Mouse (Mus musculus) liver, embryonic 16.5 days (tissue): ENCODE data around the gene Il17f. TPM values are rescaled to one million over a fixed set of nuclear protein-coding genes. Genes with fewer than 3 reads are reported as not detected.
"Not testable (repeated sequence)": the region's sequence is repeated elsewhere in the genome, so short reads cannot be mapped to it uniquely, and the experiment has no call there.

Source experiments
- ATAC-seq: fragments of 200-750 bp; cut with Nextera tagmentation; 2 replicates; pipeline ENCODE4 v1.8.0; 2017; ENCODE audit warnings: low read depth, mild to moderate bottlenecking, moderate number of reproducible peaks, moderate library complexity
- H3K27ac ChIP-seq: fragments of 300-500 bp; sonication (generic); 2 replicates; pipeline ENCODE4 v1.5.1; 2014; ENCODE audit warnings: mild to moderate bottlenecking, low read length
- H3K27me3 ChIP-seq: fragments of 300-500 bp; sonication (generic); 2 replicates; pipeline ENCODE4 v1.6.1; 2014; ENCODE audit warnings: low read depth, low read length, mixed read lengths; ENCODE audit not compliant: control insufficient read depth, insufficient read depth
- H3K36me3 ChIP-seq: fragments of 300-500 bp; sonication (generic); 2 replicates; pipeline ENCODE4 v1.6.1; 2014; ENCODE audit warnings: mild to moderate bottlenecking; ENCODE audit not compliant: control insufficient read depth, insufficient read depth
- H3K4me1 ChIP-seq: fragments of 300-500 bp; sonication (generic); 2 replicates; pipeline ENCODE4 v1.6.1; 2014; ENCODE audit warnings: low read depth, low read length, mixed read lengths; ENCODE audit not compliant: control insufficient read depth
- H3K4me2 ChIP-seq: fragments of 300-500 bp; sonication (generic); 2 replicates; pipeline ENCODE4 v1.6.1; 2014; ENCODE audit warnings: low read depth, low read length, mixed read lengths
- H3K4me3 ChIP-seq: fragments of 300-500 bp; sonication (generic); 2 replicates; pipeline ENCODE4 v1.5.1; 2014; ENCODE audit warnings: low read depth, mild to moderate bottlenecking, low read length
- H3K9ac ChIP-seq: fragments of 300-500 bp; sonication (generic); 2 replicates; pipeline ENCODE4 v1.6.1; 2014; ENCODE audit warnings: low read depth, low read length
- H3K9me3 ChIP-seq: fragments of 300-500 bp; sonication (generic); replicated peaks from 2 replicates; pipeline ENCODE4 v1.6.1; 2016; ENCODE audit warnings: low read length; ENCODE audit not compliant: control insufficient read depth
- WGBS: fragments of 180-500 bp; shearing (Covaris S2); extraction: QIAGEN DNeasy Blood & Tissue Kit; methylation state at CpG from one replicate; pipeline ENCODE4 v1.1.7; 2014; ENCODE audit not compliant: insufficient replicate concordance; 5-methylcytosine and 5-hydroxymethylcytosine counted together
- polyA plus RNA-seq: library from polyadenylated mRNA; unstranded; fragments of >200 nt; fragmentation: Nextera tagmentation; extraction: Ambion mirVana; gene quantifications from 2 replicates; pipeline ENCODE4 v1.2.1, GENCODE M21; 2015

Gene Il17f
- not detected in 2 replicates for polyA plus RNA-seq

DNA sequence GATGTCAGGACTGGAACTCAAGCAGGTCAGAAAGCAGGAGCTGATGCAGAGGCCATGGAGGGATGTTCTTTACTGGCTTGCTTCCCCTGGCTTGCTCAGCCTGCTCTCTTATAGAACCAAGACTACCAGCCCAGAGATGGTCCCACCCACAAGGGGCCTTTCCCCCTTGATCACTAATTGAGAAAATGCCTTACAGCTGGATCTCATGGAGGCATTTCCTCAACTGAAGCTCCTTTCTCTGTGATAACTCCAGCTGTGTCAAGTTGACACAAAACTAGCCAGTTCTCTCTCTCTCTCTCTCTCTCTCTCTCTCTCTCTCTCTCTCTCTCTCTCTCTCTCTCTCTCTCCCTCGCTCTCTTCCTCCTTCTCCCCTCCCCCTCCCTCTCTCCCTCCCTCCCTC is at the start of gene Il17f:
TSS of gene Il17f (minus strand) at position 101 of the 400 bp plus-strand sequence.
- H3K9me3 ChIP-seq, H3K4me2 ChIP-seq, H3K4me3 ChIP-seq, ATAC-seq, H3K9ac ChIP-seq, H3K36me3 ChIP-seq, H3K27me3 ChIP-seq, H3K27ac ChIP-seq, H3K4me1 ChIP-seq: not testable (repeated sequence)
- 33% methylated on average over 1 of the region's 1 CpGs for WGBS

DNA sequence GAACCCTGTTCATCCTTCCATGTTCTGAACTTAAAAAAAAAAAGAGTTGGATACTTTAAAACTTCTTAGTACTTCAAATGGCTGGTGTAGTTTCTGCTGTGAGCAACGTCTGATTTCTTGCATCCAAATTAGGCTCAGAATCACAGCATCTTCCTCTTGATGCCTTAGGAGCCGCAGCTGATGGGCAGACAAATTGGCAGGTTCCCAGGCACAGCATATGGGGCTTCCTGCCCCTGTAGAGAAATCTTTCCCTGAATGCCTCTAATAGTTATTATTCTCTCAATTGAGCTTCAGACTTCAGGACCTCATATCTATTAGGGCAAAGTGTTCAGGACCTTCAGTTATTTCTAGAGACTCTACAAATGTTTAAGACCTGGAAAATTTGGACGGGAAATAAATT is 49.5 kb upstream of the Il17f start:
- no peaks in the 10 kb centered on the region for H3K4me1 ChIP-seq

DNA sequence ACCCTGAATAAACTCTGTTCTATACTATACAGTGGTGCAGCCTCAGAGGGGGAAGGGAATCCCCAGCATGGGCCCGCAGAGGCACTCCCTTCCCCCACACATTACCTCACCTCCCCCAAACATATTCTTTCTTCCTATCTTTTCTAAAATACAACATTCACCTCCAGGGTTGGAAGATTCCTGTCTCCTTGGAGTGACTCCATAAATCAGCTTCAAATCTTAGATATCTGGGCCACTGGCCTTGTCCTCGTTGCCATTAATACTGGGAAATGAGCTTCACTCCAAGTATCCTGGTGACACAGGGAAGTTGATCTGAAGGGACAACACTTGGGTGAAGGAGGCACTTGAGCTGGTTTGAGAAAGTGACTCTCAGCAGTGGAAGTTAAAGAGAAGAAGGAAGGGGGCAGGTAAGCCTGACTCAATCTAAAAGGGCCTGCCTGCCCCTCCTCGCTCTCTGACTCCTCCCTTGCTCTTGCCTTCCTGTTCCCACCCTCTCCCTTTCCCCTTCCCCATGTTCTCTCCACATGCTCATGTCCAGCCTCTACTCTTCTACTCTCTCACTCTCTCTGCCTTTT is 46.2 kb upstream of the Il17f start:
- Histone ChIP-seq H3K4me2 (no peak overlapping the region), H3K36me3 (no peaks in the 10 kb centered on the region), H3K9me3 (no peaks in the 10 kb centered on the region), H3K4me1 (no peaks in the 10 kb centered on the region), H3K27me3 (no peaks in the 10 kb centered on the region), H3K9ac (no peak overlapping the region), H3K4me3 (no peak overlapping the region), H3K27ac (no peak overlapping the region)
- ATAC-seq, result no peak
- WGBS, result 55% methylated on average over 3 of the region's 3 CpGs

More for the DNA sequence above, 49.5 kb upstream of the Il17f start:
- H3K27me3 ChIP-seq, result no peaks in the 10 kb centered on the region
- H3K9ac ChIP-seq, result no peak overlapping the region
- no peak for ATAC-seq
- no peaks in the 10 kb centered on the region for H3K9me3 ChIP-seq
- H3K36me3 ChIP-seq, result no peaks in the 10 kb centered on the region
- no peak overlapping the region for H3K4me2 ChIP-seq
- no peak overlapping the region for H3K27ac ChIP-seq
- 53% methylated on average over 3 of the region's 3 CpGs for WGBS
- no peak overlapping the region for H3K4me3 ChIP-seq

DNA sequence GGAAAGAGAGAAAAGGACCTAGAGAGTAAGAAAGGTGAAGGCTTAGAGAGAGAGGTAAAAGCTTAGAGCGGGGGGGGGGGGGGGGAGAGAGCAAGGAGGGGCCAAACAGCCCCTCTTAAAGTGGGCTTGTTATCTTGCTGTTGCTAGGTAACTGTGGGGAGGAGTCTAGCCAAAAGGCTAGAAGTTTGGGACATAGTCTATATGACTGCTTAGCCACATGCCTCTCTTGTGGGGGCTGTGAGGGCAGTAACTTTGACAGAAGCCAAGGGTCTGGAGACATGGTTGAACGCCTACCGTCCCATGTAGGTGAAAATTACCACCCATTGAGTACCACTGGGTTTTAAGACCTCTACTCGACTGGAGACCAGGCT is 42.7 kb upstream of the Il17f start:
- ATAC-seq, result no peak
- Histone ChIP-seq H3K4me2 (no peak overlapping the region), H3K9me3 (no peaks in the 10 kb centered on the region), H3K4me1 (no peaks in the 10 kb centered on the region), H3K27ac (no peak overlapping the region), H3K9ac (no peak overlapping the region), H3K27me3 (no peaks in the 10 kb centered on the region), H3K36me3 (no peaks in the 10 kb centered on the region), H3K4me3 (no peak overlapping the region)
- WGBS, result 62% methylated on average over 3 of the region's 4 CpGs

DNA sequence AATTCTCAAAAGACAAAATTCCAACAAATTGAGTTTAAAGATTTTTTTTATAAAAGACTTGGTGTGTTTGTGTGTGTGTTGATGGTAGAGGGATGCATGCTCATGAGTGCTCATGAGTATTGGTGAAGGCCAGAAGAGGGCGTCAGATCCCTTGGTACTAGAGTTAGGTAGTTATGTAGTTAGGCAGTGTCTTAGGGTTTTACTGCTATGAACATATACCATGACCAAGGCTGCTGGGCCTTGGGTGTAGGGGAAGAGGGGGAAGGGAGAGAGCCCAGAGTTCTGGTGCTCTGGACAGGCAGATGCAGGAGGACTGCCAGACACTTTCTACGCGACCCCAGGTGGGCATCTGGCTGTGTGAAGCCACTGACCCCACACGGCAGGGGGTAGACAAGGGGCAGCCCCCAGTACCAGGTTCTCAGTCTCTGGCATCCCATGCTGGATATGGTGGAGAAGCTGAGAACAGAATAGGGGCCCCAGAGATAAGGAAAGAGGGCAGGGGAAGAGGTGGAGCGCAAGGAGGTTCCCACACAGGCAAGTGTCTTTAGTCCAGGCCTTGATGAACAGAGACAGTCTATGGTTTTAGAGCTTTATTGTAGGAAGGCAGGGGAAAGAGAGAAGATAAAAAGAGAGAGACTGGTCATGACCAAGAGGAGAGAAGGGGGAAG is 42.2 kb upstream of the Il17f start:
- ATAC-seq, result no peak
- no peaks in the 10 kb centered on the region for H3K36me3 ChIP-seq
- no peaks in the 10 kb centered on the region for H3K4me1 ChIP-seq
- no peak overlapping the region for H3K4me3 ChIP-seq
- no peak overlapping the region for H3K4me2 ChIP-seq
- no peaks in the 10 kb centered on the region for H3K27me3 ChIP-seq
- 62% methylated on average over 5 of the region's 5 CpGs for WGBS
- no peak overlapping the region for H3K27ac ChIP-seq
- H3K9ac ChIP-seq, result no peak overlapping the region
- H3K9me3 ChIP-seq, result no peaks in the 10 kb centered on the region

GRCm38 (mm10) chr1:20830546-20830945 is 40.1 kb upstream of the Il17f start:
- H3K4me3 ChIP-seq, result no peak overlapping the region
- 54% methylated on average over 1 of the region's 1 CpGs for WGBS
- no peaks in the 10 kb centered on the region for H3K4me1 ChIP-seq
- ATAC-seq, result no peak
- H3K36me3 ChIP-seq, result no peaks in the 10 kb centered on the region
- no peak overlapping the region for H3K27ac ChIP-seq
- no peaks in the 10 kb centered on the region for H3K27me3 ChIP-seq
- H3K9me3 ChIP-seq, result no peaks in the 10 kb centered on the region
- no peak overlapping the region for H3K9ac ChIP-seq
- no peak overlapping the region for H3K4me2 ChIP-seq

GRCm38 (mm10) chr1:20828061-20828460 is 37.6 kb upstream of the Il17f start:
- H3K27ac ChIP-seq, result no peak overlapping the region
- H3K4me3 ChIP-seq, result no peak overlapping the region
- H3K27me3 ChIP-seq, result no peaks in the 10 kb centered on the region
- no peaks in the 10 kb centered on the region for H3K36me3 ChIP-seq
- no peaks in the 10 kb centered on the region for H3K9me3 ChIP-seq
- H3K4me2 ChIP-seq, result no peak overlapping the region
- H3K4me1 ChIP-seq, result no peaks in the 10 kb centered on the region
- ATAC-seq, result no peak
- no peak overlapping the region for H3K9ac ChIP-seq
- WGBS, result 55% methylated on average over 2 of the region's 2 CpGs

- Histone ChIP-seq H3K36me3 (no peaks in the 10 kb centered on the region), H3K9me3 (no peaks in the 10 kb centered on the region), H3K9ac (no peak overlapping the region), H3K27ac (no peak overlapping the region), H3K4me3 (no peak overlapping the region), H3K27me3 (no peaks in the 10 kb centered on the region), H3K4me2 (no peak overlapping the region), H3K4me1 (no peaks in the 10 kb centered on the region)
- no peak for ATAC-seq
Observed at GRCm38 (mm10) chr1:20825036-20825435, 34.6 kb upstream of the Il17f start.

GRCm38 (mm10) chr1:20823906-20824305 is 33.5 kb upstream of the Il17f start:
- no peak overlapping the region for H3K4me2 ChIP-seq
- no peak overlapping the region for H3K27ac ChIP-seq
- no peak overlapping the region for H3K4me3 ChIP-seq
- no peak for ATAC-seq
- no peaks in the 10 kb centered on the region for H3K4me1 ChIP-seq
- WGBS, result 59% methylated on average over 2 of the region's 2 CpGs
- H3K9ac ChIP-seq, result no peak overlapping the region
- no peaks in the 10 kb centered on the region for H3K9me3 ChIP-seq
- no peaks in the 10 kb centered on the region for H3K27me3 ChIP-seq
- H3K36me3 ChIP-seq, result no peaks in the 10 kb centered on the region
